Mouse (Mus musculus) kidney, embryonic 14.5 days (tissue): ENCODE measurements at regions not wholly inside any gene's neighbourhood (a gene's known extent, or its start where the extent isn't known, plus 50 kb on each side); places are given as distances from the start of the nearest gene placed in this dataset.
A peak's percentile ranks its signal among the peaks of the same experiment; 100 is the strongest.

Experiments used
- ATAC-seq: fragments of 200-750 bp; cut with Nextera tagmentation; 2 replicates; pipeline ENCODE4 v1.8.0; 2017; ENCODE audit warnings: moderate number of reproducible peaks, mild to moderate bottlenecking, moderate TSS enrichment, moderate library complexity; ENCODE audit not compliant: low FRiP score, low TSS enrichment
- H3K27ac ChIP-seq: fragments of 300-500 bp; sonication (generic); 2 replicates; pipeline ENCODE4 v1.5.1; 2014; ENCODE audit warnings: low read depth, mild to moderate bottlenecking, low read length, moderate library complexity, mixed read lengths
- H3K27me3 ChIP-seq: fragments of 300-500 bp; sonication (generic); 2 replicates; pipeline ENCODE4 v1.6.1; 2014; ENCODE audit warnings: mild to moderate bottlenecking, low read length; ENCODE audit not compliant: control insufficient read depth, insufficient read depth
- H3K36me3 ChIP-seq: fragments of 300-500 bp; sonication (generic); 2 replicates; pipeline ENCODE4 v1.6.1; 2014; ENCODE audit warnings: low read length, mixed read lengths; ENCODE audit not compliant: control insufficient read depth, insufficient read depth
- H3K4me1 ChIP-seq: fragments of 300-500 bp; sonication (generic); 2 replicates; pipeline ENCODE4 v1.6.1; 2014; ENCODE audit warnings: low read length, mixed read lengths; ENCODE audit not compliant: control insufficient read depth, insufficient read depth
- H3K4me2 ChIP-seq: fragments of 300-500 bp; sonication (generic); replicated peaks from 2 replicates; pipeline ENCODE4 v1.6.1; 2014; ENCODE audit warnings: low read depth, mild to moderate bottlenecking, low read length
- H3K4me3 ChIP-seq: fragments of 300-500 bp; sonication (generic); 2 replicates; pipeline ENCODE4 v1.5.1; 2014; ENCODE audit warnings: mild to moderate bottlenecking, low read length
- H3K9ac ChIP-seq: fragments of 300-500 bp; sonication (generic); 2 replicates; pipeline ENCODE4 v1.6.1; 2014; ENCODE audit warnings: low read depth, mild to moderate bottlenecking, low read length, moderate library complexity
- H3K9me3 ChIP-seq: fragments of 300-500 bp; sonication (generic); 2 replicates; pipeline ENCODE4 v1.6.1; 2016; ENCODE audit warnings: low read length; ENCODE audit not compliant: control insufficient read depth
- WGBS: fragments of 180-500 bp; shearing (Covaris S2); extraction: QIAGEN DNeasy Blood & Tissue Kit; methylation state at CpG from one replicate; pipeline ENCODE4 v1.1.7; 2014; 5-methylcytosine and 5-hydroxymethylcytosine counted together

DNA sequence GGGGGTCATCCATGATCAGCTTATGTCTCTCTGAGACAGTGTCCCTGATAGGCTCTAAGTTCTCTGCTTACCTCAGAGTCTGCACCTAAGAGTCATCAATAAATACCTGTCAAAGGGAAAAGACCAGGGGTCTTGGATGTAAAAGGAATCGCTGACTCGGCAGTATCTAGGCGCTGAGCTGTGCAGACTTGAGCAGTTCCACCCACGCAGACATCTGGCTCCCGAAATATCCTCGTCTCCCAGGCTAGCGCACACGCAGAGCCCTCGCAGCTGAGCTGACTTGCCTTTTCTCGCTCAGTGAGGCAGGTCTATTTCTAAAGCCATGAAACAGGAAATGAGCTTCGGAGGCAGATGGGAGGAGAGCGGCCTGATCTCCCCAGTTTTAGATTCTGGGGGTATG is 412.1 kb downstream of the Matn1 start:
- 44% methylated on average over 12 of the region's 12 CpGs for WGBS
- H3K9ac ChIP-seq = no peak overlapping the region

DNA sequence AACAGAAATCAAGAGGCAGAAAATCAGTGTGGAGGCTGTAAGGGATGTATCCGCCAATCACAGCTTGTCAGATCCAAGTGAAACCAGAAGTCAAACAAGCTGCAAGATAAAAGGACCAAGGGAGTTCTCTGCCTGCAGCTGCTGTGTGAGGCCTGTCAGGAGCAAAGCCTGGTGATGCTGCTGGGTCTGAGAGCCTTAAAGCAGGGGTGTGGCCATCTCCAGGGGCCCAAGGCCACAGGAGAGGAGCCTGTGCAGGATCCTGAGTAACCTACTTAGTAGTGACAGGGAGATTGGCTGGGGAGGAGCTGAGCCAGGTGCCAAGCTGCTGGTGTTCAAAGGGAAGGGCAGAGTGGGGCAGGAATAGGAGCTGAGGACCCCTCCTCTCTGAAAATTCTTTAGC is 418.8 kb downstream of the Matn1 start:
- no peak for ATAC-seq
- 88% methylated on average over 1 of the region's 1 CpGs for WGBS

More for the DNA sequence above, 412.1 kb downstream of the Matn1 start:
- Histone ChIP-seq H3K36me3 (no peaks in the 10 kb centered on the region), H3K4me3 (no peak overlapping the region), H3K9me3 (no peaks in the 10 kb centered on the region), H3K4me2 (no peak overlapping the region), H3K4me1 (no peaks in the 10 kb centered on the region), H3K27ac (no peak overlapping the region), H3K27me3 (no peaks in the 10 kb centered on the region)
- peak; percentile 55; the same call in 1 of the 2 replicates for ATAC-seq

DNA sequence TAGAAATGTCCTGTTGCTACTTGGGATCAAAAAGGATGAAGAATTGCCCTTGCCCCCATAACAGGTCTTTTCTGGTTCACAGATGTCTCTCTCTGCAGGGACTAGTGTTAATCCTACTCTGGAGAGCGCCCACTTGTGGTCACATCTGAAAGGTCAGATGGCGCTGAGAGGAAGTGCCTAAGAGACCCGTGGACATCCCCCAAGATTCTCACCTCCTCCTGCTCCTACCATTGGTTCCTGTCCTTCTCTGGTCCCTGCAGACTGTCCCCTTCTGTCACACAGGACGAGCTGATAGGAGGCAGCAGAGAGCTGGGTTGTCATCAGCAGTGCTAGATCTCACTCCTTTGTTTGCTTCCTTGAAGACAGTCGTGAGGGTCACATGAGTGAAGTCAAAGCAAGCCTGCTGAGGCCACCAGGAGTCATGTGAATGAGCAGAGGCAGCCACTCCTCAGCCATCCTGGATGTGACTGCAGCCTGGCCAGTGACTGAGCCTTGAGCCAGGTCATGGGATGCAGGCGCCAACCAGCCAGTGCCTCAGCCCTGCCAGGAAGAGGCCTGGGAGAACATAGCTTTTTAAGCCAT is 420.6 kb downstream of the Matn1 start:
- Histone ChIP-seq H3K27me3 (no peaks in the 10 kb centered on the region), H3K27ac (no peak overlapping the region), H3K9ac (no peak overlapping the region), H3K4me1 (no peaks in the 10 kb centered on the region), H3K4me3 (no peak overlapping the region), H3K4me2 (no peak overlapping the region), H3K36me3 (no peaks in the 10 kb centered on the region), H3K9me3 (no peaks in the 10 kb centered on the region)
- no peak for ATAC-seq
- WGBS = 29% methylated on average over 6 of the region's 6 CpGs

More for the DNA sequence above, 418.8 kb downstream of the Matn1 start:
- Histone ChIP-seq H3K27ac (no peak overlapping the region), H3K4me1 (no peaks in the 10 kb centered on the region), H3K9ac (no peak overlapping the region), H3K9me3 (no peaks in the 10 kb centered on the region), H3K4me2 (no peak overlapping the region), H3K4me3 (no peak overlapping the region), H3K36me3 (no peaks in the 10 kb centered on the region), H3K27me3 (no peaks in the 10 kb centered on the region)

DNA sequence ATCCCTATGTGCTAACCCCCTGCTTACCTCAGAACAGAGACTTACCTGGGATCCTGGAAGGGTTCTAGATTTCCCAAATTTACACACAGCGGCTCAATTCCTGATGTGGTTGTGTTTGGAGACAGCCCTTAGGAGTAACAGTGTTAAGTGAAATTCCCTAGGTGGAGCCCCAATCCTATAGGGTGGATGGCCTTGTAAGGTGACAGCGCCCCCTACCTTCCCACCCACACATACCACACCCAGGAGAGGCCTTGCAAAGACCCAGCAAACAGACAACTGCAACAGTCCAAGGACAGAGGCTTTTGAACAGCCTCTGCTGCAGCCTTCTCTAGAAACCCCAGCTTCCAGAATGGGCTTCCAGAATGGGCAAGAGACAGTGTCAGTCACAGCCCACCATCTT is 421.8 kb downstream of the Matn1 start:
- Histone ChIP-seq H3K27ac (no peak overlapping the region), H3K4me1 (no peaks in the 10 kb centered on the region), H3K27me3 (no peaks in the 10 kb centered on the region), H3K9me3 (no peaks in the 10 kb centered on the region), H3K36me3 (no peaks in the 10 kb centered on the region), H3K4me3 (no peak overlapping the region), H3K9ac (no peak overlapping the region), H3K4me2 (no peak overlapping the region)
- WGBS = 61% methylated on average over 2 of the region's 2 CpGs
- no peak for ATAC-seq

DNA sequence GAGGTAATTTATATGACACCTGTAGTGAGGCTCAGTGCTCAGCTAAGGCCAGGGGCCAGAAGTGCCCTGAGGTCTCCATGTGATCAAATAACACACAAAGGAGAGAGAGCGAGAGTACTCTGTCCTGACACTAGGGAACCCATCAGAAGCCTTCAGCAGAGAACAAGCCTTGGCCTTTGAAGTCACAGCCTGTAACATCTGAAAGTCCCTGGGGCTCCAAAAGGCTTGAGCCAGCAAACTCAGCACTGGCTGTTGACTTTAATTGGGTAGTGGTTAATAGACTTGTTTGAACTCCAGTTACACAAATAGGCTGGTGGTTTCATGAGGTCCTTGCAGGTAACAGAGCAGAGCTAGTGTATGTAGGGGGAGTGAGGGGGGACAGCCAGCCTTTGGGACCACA is 422.5 kb downstream of the Matn1 start:
- no peak overlapping the region for H3K4me2 ChIP-seq
- no peaks in the 10 kb centered on the region for H3K4me1 ChIP-seq
- no peak for ATAC-seq
- H3K4me3 ChIP-seq = no peak overlapping the region
- H3K9ac ChIP-seq = no peak overlapping the region
- no peak overlapping the region for H3K27ac ChIP-seq
- no peaks in the 10 kb centered on the region for H3K9me3 ChIP-seq
- H3K36me3 ChIP-seq = no peaks in the 10 kb centered on the region
- no peaks in the 10 kb centered on the region for H3K27me3 ChIP-seq
- 39% methylated on average over 1 of the region's 1 CpGs for WGBS

DNA sequence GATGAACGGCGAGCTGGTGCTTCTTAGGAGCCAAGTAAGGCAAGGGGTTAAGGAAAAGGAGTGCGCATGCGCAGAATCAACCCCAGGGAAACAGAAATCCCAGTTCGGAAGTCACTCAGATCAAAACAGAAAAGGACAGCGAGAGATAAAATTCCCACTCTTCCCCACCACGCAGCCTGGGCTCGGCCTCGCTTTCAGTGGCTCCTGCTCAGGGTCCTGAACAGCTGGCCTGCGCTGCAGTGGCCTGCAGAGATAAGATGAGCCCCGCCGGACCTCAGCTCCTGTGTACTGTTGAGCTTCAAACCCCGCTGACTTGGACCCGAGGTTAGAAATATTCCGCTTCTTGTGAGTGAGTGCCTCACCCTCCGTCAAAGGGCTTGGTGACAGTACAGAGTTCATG is 428.3 kb downstream of the Matn1 start:
- no peak for ATAC-seq
- Histone ChIP-seq H3K4me3 (no peak overlapping the region), H3K4me2 (no peak overlapping the region), H3K4me1 (0 out of 2 replicates have a peak, but pooled peaks cover 1% of the 10 kb centered on the region), H3K9me3 (no peaks in the 10 kb centered on the region), H3K27me3 (no peaks in the 10 kb centered on the region), H3K36me3 (no peaks in the 10 kb centered on the region), H3K9ac (no peak overlapping the region), H3K27ac (no peak overlapping the region)
- 83% methylated on average over 16 of the region's 16 CpGs for WGBS

DNA sequence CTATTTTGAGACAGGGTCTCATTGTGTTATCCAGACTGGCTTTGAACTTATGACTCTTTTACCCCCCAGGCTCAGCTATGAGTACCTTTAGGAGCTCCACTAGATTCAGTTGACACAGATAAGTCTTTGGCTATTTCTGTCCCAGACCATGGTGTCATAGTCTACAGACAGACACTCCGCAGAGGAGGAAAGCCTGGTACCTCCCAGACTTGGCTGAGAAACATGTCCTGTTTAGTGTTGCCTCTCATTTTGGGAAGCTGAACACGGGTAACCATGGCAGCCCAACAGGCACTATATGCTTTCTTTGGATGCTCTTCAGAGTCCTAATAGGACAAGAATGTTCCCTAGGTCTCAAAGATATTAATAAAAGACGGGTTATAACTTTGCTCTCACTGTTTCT is 429.0 kb downstream of the Matn1 start:
- Histone ChIP-seq H3K27me3 (no peaks in the 10 kb centered on the region), H3K27ac (no peak overlapping the region), H3K4me1 (0 out of 2 replicates have a peak, but pooled peaks cover 3% of the 10 kb centered on the region), H3K36me3 (no peaks in the 10 kb centered on the region), H3K9ac (no peak overlapping the region), H3K4me3 (no peak overlapping the region), H3K4me2 (no peak overlapping the region), H3K9me3 (no peaks in the 10 kb centered on the region)
- no peak for ATAC-seq
- WGBS = 84% methylated on average over 3 of the region's 3 CpGs

DNA sequence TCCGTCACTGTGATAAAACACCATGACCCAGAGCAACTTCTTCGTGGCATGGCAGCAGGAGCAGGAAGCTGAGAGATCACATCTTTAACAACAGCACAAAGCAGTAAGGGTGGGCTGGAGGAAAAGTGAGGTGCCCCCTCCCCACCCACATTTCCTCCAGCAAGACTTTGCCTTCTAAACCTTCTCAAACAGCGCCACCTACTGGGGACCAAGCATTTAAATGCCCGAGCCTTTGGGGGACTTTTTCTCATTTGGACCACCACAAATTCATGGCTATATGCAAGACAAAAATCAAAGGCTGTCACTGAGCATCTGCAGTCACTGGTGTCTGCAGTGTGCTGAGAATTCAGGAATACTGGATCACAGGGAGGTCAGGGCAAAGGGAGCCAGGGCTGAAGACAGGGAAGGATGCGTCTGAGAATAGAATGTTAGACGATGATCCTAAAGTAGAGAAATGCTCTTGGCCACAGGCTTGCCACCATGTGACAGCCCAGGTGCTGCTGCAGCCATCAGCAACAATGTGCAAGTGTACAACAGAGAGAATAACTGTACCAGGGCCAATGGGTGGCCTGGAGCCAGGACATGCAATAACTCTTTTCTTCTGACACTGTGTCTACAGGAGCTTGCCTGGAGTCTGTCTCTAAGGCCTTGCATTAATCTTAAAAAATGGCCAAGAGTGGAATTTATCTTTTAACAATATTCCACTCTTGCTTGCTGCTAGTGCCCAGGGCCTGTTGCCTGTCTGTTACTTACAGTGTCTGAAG is 430.5 kb downstream of the Matn1 start:
- no peak overlapping the region for H3K4me3 ChIP-seq
- H3K9ac ChIP-seq = no peak overlapping the region
- no peak overlapping the region for H3K27ac ChIP-seq
- H3K27me3 ChIP-seq = no peaks in the 10 kb centered on the region
- H3K36me3 ChIP-seq = no peaks in the 10 kb centered on the region
- no peaks in the 10 kb centered on the region for H3K9me3 ChIP-seq
- no peak overlapping the region for H3K4me2 ChIP-seq
- H3K4me1 ChIP-seq = 0 out of 2 replicates have a peak, but pooled peaks cover 3% of the 10 kb centered on the region
- WGBS = 84% methylated on average over 6 of the region's 6 CpGs
- no peak for ATAC-seq

DNA sequence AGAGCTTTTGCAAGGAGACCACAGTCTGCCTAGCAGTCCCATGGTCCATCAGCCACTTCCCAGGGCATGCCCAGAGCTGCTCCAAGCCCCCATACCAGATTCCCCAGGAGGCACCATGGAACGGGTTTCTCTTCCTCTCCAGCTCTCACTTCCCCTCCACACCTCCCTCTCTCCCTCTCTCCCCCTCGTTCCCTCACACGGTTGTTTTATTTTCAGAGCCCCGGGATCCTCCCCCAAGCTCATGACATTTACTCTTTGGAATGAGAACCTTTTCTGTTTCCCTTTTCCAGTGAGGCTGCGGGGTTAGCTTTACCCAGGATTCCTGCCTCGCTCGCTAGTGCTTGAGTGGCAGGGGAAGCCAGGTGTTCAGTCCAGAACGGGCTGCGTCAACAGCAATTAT is 436.9 kb downstream of the Matn1 start:
- Histone ChIP-seq H3K27ac (peak overlapping the region; percentile 30; the same call in 1 of the 2 replicates), H3K9ac (no peak overlapping the region), H3K4me3 (no peak overlapping the region), H3K27me3 (no peaks in the 10 kb centered on the region), H3K36me3 (no peaks in the 10 kb centered on the region), H3K9me3 (no peaks in the 10 kb centered on the region), H3K4me2 (peak overlapping the region; percentile 29; the same call in 1 of the 2 replicates), H3K4me1 (peaks cover 12% of the 10 kb centered on the region; the same call in 1 of the 2 replicates)
- WGBS = 14% methylated on average over 9 of the region's 9 CpGs
- ATAC-seq = no peak; the same call in 1 of the 2 replicates
